Mouse (Mus musculus): ENCODE results near the gene Ankle1. TPM values are rescaled to one million over a fixed set of nuclear protein-coding genes. Genes with fewer than 3 reads are reported as not detected.

The Ankle1 gene
- total and polyA plus RNA-seq, 2 experiments from 2014 or later, result 1.1 to 2.2 TPM

DNA sequence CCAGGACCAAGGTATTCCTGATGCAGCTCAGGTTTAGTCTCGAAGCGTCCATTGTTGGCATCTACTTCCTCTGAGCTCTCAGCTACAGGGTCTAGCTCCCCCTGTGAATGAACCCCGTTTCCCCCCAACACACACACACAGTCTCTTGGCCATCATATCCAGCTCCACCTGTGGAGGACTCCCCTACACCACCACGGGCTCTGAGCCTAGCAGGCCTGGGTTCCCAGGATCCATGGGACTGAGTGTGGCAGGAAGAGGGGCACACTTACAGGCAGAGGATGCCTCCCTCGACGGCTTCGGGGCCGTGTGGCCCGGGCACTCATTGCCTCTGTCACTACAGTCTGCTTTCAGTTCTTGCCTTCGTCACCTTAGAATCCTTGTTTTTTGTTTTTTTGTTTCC, 10.7 kb upstream of the Ankle1 start:
- WGBS, result 84% methylated on average over 10 of the region's 10 CpGs
- H3K4me2 ChIP-seq (ENCODE audit: low read depth, low read length, poor library complexity, severe bottlenecking), result no peak overlapping the region
- DNase-seq (ENCODE audit: low spot score) (no peak), ATAC-seq (ENCODE audit: low FRiP score) (no peak)
- TF ChIP-seq CTCF (IDR thresholded peaks at IDR 0.05), result no peak
- H3K9me3 ChIP-seq (ENCODE audit: low read length), result no peaks in the 10 kb centered on the region
- H3K9ac ChIP-seq (replicated peaks; ENCODE audit: low read length, poor library complexity, severe bottlenecking), result no peak overlapping the region
- H3K36me3 ChIP-seq (ENCODE audit: insufficient read depth, low read length), result peaks cover 6% of the 10 kb centered on the region
- H3K4me3 ChIP-seq (ENCODE audit: low read depth, low read length), result no peak overlapping the region
- peaks cover 8% of the 10 kb centered on the region for H3K4me1 ChIP-seq (ENCODE audit: insufficient read depth, low read length)
- no peak overlapping the region for H3K27ac ChIP-seq (ENCODE audit: low read depth, low read length)
- H3K27me3 ChIP-seq (ENCODE audit: insufficient read depth, low read length), result no peaks in the 10 kb centered on the region

GRCm38 (mm10) chr8:71395629-71396028, 10.2 kb upstream of the Ankle1 start, which contains the start of gene Ushbp1:
Gene Ushbp1 (minus strand): TSS chr8:71395802.
- WGBS, result 87% methylated on average over 9 of the region's 9 CpGs
- DNase-seq (ENCODE audit: low spot score) (no peak), ATAC-seq (ENCODE audit: low FRiP score) (no peak)
- H3K27me3 ChIP-seq (ENCODE audit: insufficient read depth, low read length), result no peaks in the 10 kb centered on the region
- H3K4me1 ChIP-seq (ENCODE audit: insufficient read depth, low read length), result peaks cover 8% of the 10 kb centered on the region
- no peak for TF ChIP-seq CTCF (IDR thresholded peaks at IDR 0.05)
- H3K9ac ChIP-seq (replicated peaks; ENCODE audit: low read length, poor library complexity, severe bottlenecking), result no peak within 1 kb of the TSS
- H3K4me3 ChIP-seq (ENCODE audit: low read depth, low read length), result peak within 1 kb of the TSS; percentile 61; the same call in 1 of the 2 replicates
- H3K9me3 ChIP-seq (ENCODE audit: low read length), result no peaks in the 10 kb centered on the region
- H3K4me2 ChIP-seq (ENCODE audit: low read depth, low read length, poor library complexity, severe bottlenecking), result peak within 1 kb of the TSS; percentile 32
- H3K27ac ChIP-seq (ENCODE audit: low read depth, low read length), result peak within 1 kb of the TSS; percentile 60; the same call in 1 of the 2 replicates
- H3K36me3 ChIP-seq (ENCODE audit: insufficient read depth, low read length), result peaks cover 6% of the 10 kb centered on the region

DNA sequence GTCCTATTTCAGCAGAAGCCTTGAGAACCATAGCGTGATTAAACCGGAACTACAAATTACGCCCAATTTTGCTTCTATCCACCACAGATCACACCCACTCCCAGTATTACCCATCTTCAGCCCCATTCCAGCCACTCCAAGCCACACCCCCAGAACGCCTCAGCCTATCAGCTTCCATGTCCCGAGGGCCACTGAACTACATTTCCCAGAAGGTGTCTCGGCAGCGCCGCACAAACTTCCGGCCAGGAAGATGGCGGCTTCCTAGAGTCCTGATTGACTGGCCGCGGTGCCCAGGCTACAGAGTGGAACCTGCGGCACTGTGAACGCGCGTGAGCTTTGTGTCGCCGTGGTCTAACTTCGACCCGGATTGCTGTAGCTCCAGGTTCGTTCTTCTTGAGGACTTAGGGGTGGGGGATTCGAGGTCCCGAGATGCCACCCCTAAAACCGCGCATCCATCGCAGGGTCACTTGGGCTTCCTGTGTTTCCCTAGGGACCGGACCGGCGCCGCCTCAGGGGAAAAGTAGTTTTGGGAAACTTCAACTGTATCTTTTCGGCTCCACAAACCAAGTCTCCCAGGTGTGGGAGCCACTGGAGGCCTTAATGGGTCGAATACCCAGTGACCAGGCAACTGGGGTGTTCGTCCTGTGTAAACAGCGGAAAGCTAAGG, 9.0 kb upstream of the Ankle1 start, which contains the start of gene Babam1:
Gene Babam1 (plus strand): TSS at position 223 of the 667 bp plus-strand sequence.
- Histone ChIP-seq H3K4me1 (ENCODE audit: insufficient read depth, low read length) (peaks cover 8% of the 10 kb centered on the region), H3K27ac (ENCODE audit: low read depth, low read length) (peak within 1 kb of the TSS; percentile 60; the same call in 1 of the 2 replicates), H3K9me3 (ENCODE audit: low read length) (no peaks in the 10 kb centered on the region), H3K4me3 (ENCODE audit: low read depth, low read length) (peak within 1 kb of the TSS; percentile 61), H3K4me2 (ENCODE audit: low read depth, low read length, poor library complexity, severe bottlenecking) (peak within 1 kb of the TSS; percentile 88), H3K36me3 (ENCODE audit: insufficient read depth, low read length) (peaks cover 6% of the 10 kb centered on the region), H3K9ac (replicated peaks; ENCODE audit: low read length, poor library complexity, severe bottlenecking) (peak within 1 kb of the TSS; percentile 57), H3K27me3 (ENCODE audit: insufficient read depth, low read length) (no peaks in the 10 kb centered on the region)
- peak; percentile 98 for DNase-seq (ENCODE audit: low spot score)
- WGBS, result under 1% methylated on average over 34 of the region's 34 CpGs
- ATAC-seq (ENCODE audit: low FRiP score), result peak; percentile 97
- 0 out of 2 replicates have a peak, but pooled peaks have one; percentile 12 for TF ChIP-seq CTCF (IDR thresholded peaks at IDR 0.05)

- ATAC-seq (ENCODE audit: low FRiP score), result no peak
- H3K4me1 ChIP-seq (ENCODE audit: insufficient read depth, low read length), result peaks cover 8% of the 10 kb centered on the region
- TF ChIP-seq CTCF (IDR thresholded peaks at IDR 0.05), result no peak
- H3K27ac ChIP-seq (ENCODE audit: low read depth, low read length), result no peak overlapping the region
- peaks cover 6% of the 10 kb centered on the region for H3K36me3 ChIP-seq (ENCODE audit: insufficient read depth, low read length)
- H3K9me3 ChIP-seq (ENCODE audit: low read length), result no peaks in the 10 kb centered on the region
- H3K4me3 ChIP-seq (ENCODE audit: low read depth, low read length), result peak overlapping the region; percentile 61
- H3K4me2 ChIP-seq (ENCODE audit: low read depth, low read length, poor library complexity, severe bottlenecking), result peak overlapping the region; percentile 88
- H3K27me3 ChIP-seq (ENCODE audit: insufficient read depth, low read length), result no peaks in the 10 kb centered on the region
- no peak for DNase-seq (ENCODE audit: low spot score)
- 84% methylated on average over 12 of the region's 12 CpGs for WGBS
- H3K9ac ChIP-seq (replicated peaks; ENCODE audit: low read length, poor library complexity, severe bottlenecking), result no peak overlapping the region
Observed at GRCm38 (mm10) chr8:71397701-71398100, 8.1 kb upstream of the Ankle1 start.

DNA sequence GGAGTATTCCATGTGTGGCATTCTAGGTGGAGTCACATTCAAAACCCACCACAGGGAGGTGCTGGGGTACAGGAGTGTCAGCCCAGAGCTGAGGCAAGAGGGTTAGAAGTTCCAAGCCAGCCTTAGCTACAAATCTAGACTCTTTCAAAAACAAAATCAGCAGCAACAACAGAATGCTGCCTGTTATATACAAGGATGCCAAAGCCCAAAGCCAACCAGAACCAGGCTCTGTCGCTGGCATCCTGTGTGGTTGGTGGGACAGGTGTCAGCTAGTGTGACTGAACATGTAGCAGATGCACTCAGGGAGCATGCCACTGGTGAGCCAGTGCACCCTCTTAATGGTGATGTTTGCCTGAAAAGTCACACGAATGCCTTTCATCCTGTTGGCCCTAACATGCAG, 5.0 kb upstream of the Ankle1 start:
- TF ChIP-seq CTCF (IDR thresholded peaks at IDR 0.05), result no peak
- 100% methylated on average over 2 of the region's 2 CpGs for WGBS
- peaks cover 8% of the 10 kb centered on the region for H3K4me1 ChIP-seq (ENCODE audit: insufficient read depth, low read length)
- H3K9ac ChIP-seq (replicated peaks; ENCODE audit: low read length, poor library complexity, severe bottlenecking), result no peak overlapping the region
- no peak overlapping the region for H3K4me2 ChIP-seq (ENCODE audit: low read depth, low read length, poor library complexity, severe bottlenecking)
- DNase-seq (ENCODE audit: low spot score) (no peak), ATAC-seq (ENCODE audit: low FRiP score) (no peak)
- peaks cover 6% of the 10 kb centered on the region for H3K36me3 ChIP-seq (ENCODE audit: insufficient read depth, low read length)
- no peak overlapping the region for H3K27ac ChIP-seq (ENCODE audit: low read depth, low read length)
- no peaks in the 10 kb centered on the region for H3K9me3 ChIP-seq (ENCODE audit: low read length)
- no peak overlapping the region for H3K4me3 ChIP-seq (ENCODE audit: low read depth, low read length)
- H3K27me3 ChIP-seq (ENCODE audit: insufficient read depth, low read length), result no peaks in the 10 kb centered on the region

- Histone ChIP-seq H3K4me1 (ENCODE audit: insufficient read depth, low read length) (peaks cover 8% of the 10 kb centered on the region), H3K9me3 (ENCODE audit: low read length) (no peaks in the 10 kb centered on the region), H3K4me2 (ENCODE audit: low read depth, low read length, poor library complexity, severe bottlenecking) (no peak overlapping the region), H3K4me3 (ENCODE audit: low read depth, low read length) (no peak overlapping the region), H3K27me3 (ENCODE audit: insufficient read depth, low read length) (no peaks in the 10 kb centered on the region), H3K36me3 (ENCODE audit: insufficient read depth, low read length) (peaks cover 6% of the 10 kb centered on the region), H3K9ac (replicated peaks; ENCODE audit: low read length, poor library complexity, severe bottlenecking) (no peak overlapping the region), H3K27ac (ENCODE audit: low read depth, low read length) (no peak overlapping the region)
- ATAC-seq (ENCODE audit: low FRiP score), result no peak
- DNase-seq (ENCODE audit: low spot score), result no peak
- TF ChIP-seq CTCF (IDR thresholded peaks at IDR 0.05), result no peak
Observed at GRCm38 (mm10) chr8:71401454-71401853, 4.4 kb upstream of the Ankle1 start.
